Mouse (Mus musculus) naive thymus-derived CD4-positive, alpha-beta T cell, adult 2 months (primary cell): ENCODE data around the gene Map4k3.
"Not testable (repeated sequence)": the region's sequence is repeated elsewhere in the genome, so short reads cannot be mapped to it uniquely, and the experiment has no call there.

Source experiments
- DNase-seq: peaks from one replicate; pipeline ENCODE4 v3.0.0-alpha.2; 2011; ENCODE audit warnings: low read depth

Map4k3 gene

GRCm38 (mm10) chr17:80728062-80728858 is at the start of gene Map4k3:
Map4k3 (minus strand) TSS chr17:80728485.
- peak; percentile 72 for DNase-seq

GRCm38 (mm10) chr17:80777581-80777980 is 49.3 kb upstream of the Map4k3 start:
- no peak for DNase-seq

GRCm38 (mm10) chr17:80775178-80775788 is 47.0 kb upstream of the Map4k3 start:
- no peak for DNase-seq

- DNase-seq: peak; percentile 80
These were observed 44.5 kb upstream of the Map4k3 start for GRCm38 (mm10) chr17:80772545-80773453.

- DNase-seq: no peak
These were observed 41.8 kb upstream of the Map4k3 start for GRCm38 (mm10) chr17:80770065-80770464.

- no peak for DNase-seq
These were observed 36.9 kb upstream of the Map4k3 start for GRCm38 (mm10) chr17:80765204-80765603.

GRCm38 (mm10) chr17:80763065-80763681 is 34.9 kb upstream of the Map4k3 start:
- peak; percentile 39 for DNase-seq

GRCm38 (mm10) chr17:80762391-80763040 is 34.2 kb upstream of the Map4k3 start:
- DNase-seq: peak; percentile 71

- DNase-seq: not testable (repeated sequence)
These were observed 32.9 kb upstream of the Map4k3 start for GRCm38 (mm10) chr17:80761191-80761590.

- no peak for DNase-seq
These were observed 32.3 kb upstream of the Map4k3 start for GRCm38 (mm10) chr17:80760344-80761145.

- no peak for DNase-seq
These were observed 27.8 kb upstream of the Map4k3 start for GRCm38 (mm10) chr17:80756043-80756442.

- DNase-seq: no peak
These were observed 27.0 kb upstream of the Map4k3 start for GRCm38 (mm10) chr17:80755076-80755871.

GRCm38 (mm10) chr17:80754589-80754988 is 26.3 kb upstream of the Map4k3 start:
- no peak for DNase-seq

- DNase-seq: no peak
These were observed 24.2 kb upstream of the Map4k3 start for GRCm38 (mm10) chr17:80752466-80752865.

- DNase-seq: no peak
These were observed 11.1 kb upstream of the Map4k3 start for GRCm38 (mm10) chr17:80739421-80739820.

- no peak for DNase-seq
These were observed 6.4 kb upstream of the Map4k3 start for GRCm38 (mm10) chr17:80734700-80735099.

GRCm38 (mm10) chr17:80733121-80733800 is 5.0 kb upstream of the Map4k3 start:
- no peak for DNase-seq

- no peak for DNase-seq
These were observed 4.0 kb upstream of the Map4k3 start for GRCm38 (mm10) chr17:80732256-80732655.

GRCm38 (mm10) chr17:80730283-80730682 is 2.0 kb upstream of the Map4k3 start:
- not testable (repeated sequence) for DNase-seq
